Mouse (Mus musculus) limb, embryonic 14.5 days (tissue): ENCODE data around the gene Adgrg5. TPM values are rescaled to one million over a fixed set of nuclear protein-coding genes. Genes with fewer than 3 reads are reported as not detected.
A peak's percentile ranks its signal among the peaks of the same experiment; 100 is the strongest.

Source experiments
- ATAC-seq: fragments of 200-750 bp; cut with Nextera tagmentation; 2 replicates; pipeline ENCODE4 v1.8.0; 2017; ENCODE audit warnings: low read depth, moderate number of reproducible peaks, moderate TSS enrichment; ENCODE audit not compliant: low FRiP score
- DNase-seq: peaks from one replicate; pipeline ENCODE4 v3.0.0-alpha.2; 2015; ENCODE audit warnings: low spot score
- H3K27ac ChIP-seq: fragments of 300-500 bp; sonication (generic); replicated peaks from 2 replicates; pipeline ENCODE4 v1.5.1; 2014; ENCODE audit warnings: low read depth, mild to moderate bottlenecking, low read length, moderate library complexity, mixed read lengths
- H3K27me3 ChIP-seq: fragments of 300-500 bp; sonication (generic); 2 replicates; pipeline ENCODE4 v1.6.1; 2014; ENCODE audit warnings: low read length, mixed read lengths; ENCODE audit not compliant: control insufficient read depth, insufficient read depth
- H3K36me3 ChIP-seq: fragments of 300-500 bp; sonication (generic); 2 replicates; pipeline ENCODE4 v1.6.1; 2014; ENCODE audit warnings: mild to moderate bottlenecking, low read length, moderate library complexity, mixed read lengths; ENCODE audit not compliant: control insufficient read depth, insufficient read depth
- H3K4me1 ChIP-seq: fragments of 300-500 bp; sonication (generic); 2 replicates; pipeline ENCODE4 v1.6.1; 2014; ENCODE audit warnings: antibody characterized with exemption, low read length, mixed read lengths; ENCODE audit not compliant: control insufficient read depth, insufficient read depth
- H3K4me2 ChIP-seq: fragments of 300-500 bp; sonication (generic); replicated peaks from 2 replicates; pipeline ENCODE4 v1.6.1; 2014; ENCODE audit warnings: low read depth, mild to moderate bottlenecking, low read length, moderate library complexity; ENCODE audit not compliant: severe bottlenecking
- H3K4me3 ChIP-seq: fragments of 300-500 bp; sonication (generic); replicated peaks from 2 replicates; pipeline ENCODE4 v1.5.1; 2014; ENCODE audit warnings: low read length
- H3K9ac ChIP-seq: fragments of 300-500 bp; sonication (generic); 2 replicates; pipeline ENCODE4 v1.6.1; 2014; ENCODE audit warnings: mild to moderate bottlenecking, low read depth, low read length, moderate library complexity; ENCODE audit not compliant: severe bottlenecking
- H3K9me3 ChIP-seq: fragments of 300-500 bp; sonication (generic); 2 replicates; pipeline ENCODE4 v1.6.1; 2016; ENCODE audit warnings: low read length; ENCODE audit not compliant: control insufficient read depth
- POLR2A ChIP-seq: fragments of 200-500 bp; IDR thresholded peaks from 2 replicates; pipeline ENCODE4 v1.8.0; 2012; ENCODE audit warnings: inconsistent platforms, mild to moderate bottlenecking, moderate library complexity, borderline replicate concordance; ENCODE audit not compliant: insufficient read depth, insufficient read length; ENCODE audit errors: extremely low read depth
- WGBS: fragments of 180-500 bp; shearing (Covaris S2); extraction: QIAGEN DNeasy Blood & Tissue Kit; methylation state at CpG from one replicate; pipeline ENCODE4 v1.1.7; 2014; 5-methylcytosine and 5-hydroxymethylcytosine counted together
- polyA plus RNA-seq, 2 experiments: library from polyadenylated mRNA; depleted of rRNA in 1 of 2; stranded (reverse) in 1 of 2; unstranded in 1 of 2; fragments of >200 nt; fragmentation: Nextera tagmentation in 1 of 2; extraction: Ambion mirVana in 1 of 2; gene quantifications; 2 replicates each; pipeline versions ENCODE4 v1.2.1 to v1.2.3; 2012 to 2014

The Adgrg5 gene
- polyA plus RNA-seq, 2 experiments, result 0.33 to 0.45 TPM

- H3K27ac ChIP-seq, result no peak overlapping the region
- H3K36me3 ChIP-seq, result peaks cover 38% of the 10 kb centered on the region
- 11% methylated on average over 6 of the region's 6 CpGs for WGBS
- peaks cover 34% of the 10 kb centered on the region for H3K4me1 ChIP-seq
- DNase-seq (no peak), ATAC-seq (no peak)
- H3K9me3 ChIP-seq, result no peaks in the 10 kb centered on the region
- peak overlapping the region; percentile 21; the same call in 1 of the 2 replicates for H3K9ac ChIP-seq
- no peak overlapping the region for H3K4me3 ChIP-seq
- H3K27me3 ChIP-seq, result no peaks in the 10 kb centered on the region
- no peak overlapping the region for H3K4me2 ChIP-seq
- no peak for TF ChIP-seq POLR2A
Measured at GRCm38 (mm10) chr8:94900617-94901016, 22.9 kb upstream of the Adgrg5 start.

- Histone ChIP-seq H3K4me1 (peaks cover 35% of the 10 kb centered on the region), H3K27ac (no peak overlapping the region), H3K36me3 (peaks cover 42% of the 10 kb centered on the region), H3K9ac (peak overlapping the region; percentile 21; the same call in 1 of the 2 replicates), H3K4me2 (0 out of 2 replicates have a peak overlapping the region, but pooled peaks have one; percentile 13), H3K4me3 (no peak overlapping the region), H3K27me3 (no peaks in the 10 kb centered on the region), H3K9me3 (no peaks in the 10 kb centered on the region)
- ATAC-seq (0 out of 2 replicates have a peak, but pooled peaks have one; percentile 23), DNase-seq (no peak)
- 11% methylated on average over 5 of the region's 5 CpGs for WGBS
- no peak for TF ChIP-seq POLR2A
Measured at GRCm38 (mm10) chr8:94901031-94901430, 22.5 kb upstream of the Adgrg5 start.

GRCm38 (mm10) chr8:94903709-94904108, 19.8 kb upstream of the Adgrg5 start:
- Histone ChIP-seq H3K4me1 (peaks cover 35% of the 10 kb centered on the region), H3K27ac (no peak overlapping the region), H3K27me3 (no peaks in the 10 kb centered on the region), H3K9ac (no peak overlapping the region), H3K36me3 (peaks cover 68% of the 10 kb centered on the region), H3K9me3 (no peaks in the 10 kb centered on the region), H3K4me2 (no peak overlapping the region), H3K4me3 (no peak overlapping the region)
- peak; percentile 28; the same call in 1 of the 2 replicates for ATAC-seq
- DNase-seq, result peak; percentile 35
- no peak for TF ChIP-seq POLR2A
- WGBS, result 20% methylated on average over 12 of the region's 12 CpGs

GRCm38 (mm10) chr8:94904450-94905175, 18.9 kb upstream of the Adgrg5 start:
- Histone ChIP-seq H3K9ac (no peak overlapping the region), H3K36me3 (peaks cover 76% of the 10 kb centered on the region), H3K4me1 (peaks cover 35% of the 10 kb centered on the region), H3K4me2 (no peak overlapping the region), H3K4me3 (no peak overlapping the region), H3K27me3 (no peaks in the 10 kb centered on the region), H3K27ac (no peak overlapping the region), H3K9me3 (no peaks in the 10 kb centered on the region)
- DNase-seq (no peak), ATAC-seq (no peak)
- 56% methylated on average over 12 of the region's 12 CpGs for WGBS
- no peak for TF ChIP-seq POLR2A

GRCm38 (mm10) chr8:94907591-94908300, 15.7 kb upstream of the Adgrg5 start:
- Histone ChIP-seq H3K36me3 (peaks cover 92% of the 10 kb centered on the region), H3K9ac (no peak overlapping the region)
- DNase-seq, result no peak

More at GRCm38 (mm10) chr8:94907591-94908300, 15.7 kb upstream of the Adgrg5 start:
- WGBS, result 82% methylated on average over 17 of the region's 18 CpGs
- TF ChIP-seq POLR2A, result no peak
- no peak overlapping the region for H3K4me3 ChIP-seq
- no peak overlapping the region for H3K27ac ChIP-seq
- ATAC-seq, result no peak
- H3K27me3 ChIP-seq, result no peaks in the 10 kb centered on the region
- H3K4me2 ChIP-seq, result no peak overlapping the region
- H3K4me1 ChIP-seq, result peaks cover 23% of the 10 kb centered on the region
- no peaks in the 10 kb centered on the region for H3K9me3 ChIP-seq
